Mouse (Mus musculus) forebrain, embryonic 10.5 days (tissue): ENCODE measurements around the gene Atp8a2. TPM values are rescaled to one million over a fixed set of nuclear protein-coding genes. Genes with fewer than 3 reads are reported as not detected.

Experiments
- DNase-seq: peaks from one replicate; pipeline ENCODE4 v3.0.0-alpha.2; 2017; ENCODE audit warnings: low spot score; ENCODE audit errors: extremely low spot score
- H3K27ac ChIP-seq: fragments of 300-500 bp; sonication (generic); 2 replicates; pipeline ENCODE4 v1.5.1; 2016; ENCODE audit warnings: mild to moderate bottlenecking
- H3K27me3 ChIP-seq: fragments of 300-500 bp; sonication (generic); 2 replicates; pipeline ENCODE4 v1.6.1; 2016; ENCODE audit warnings: mild to moderate bottlenecking; ENCODE audit not compliant: poor library complexity, severe bottlenecking
- H3K36me3 ChIP-seq: fragments of 300-500 bp; sonication (generic); replicated peaks from 2 replicates; pipeline ENCODE4 v1.6.1; 2016; ENCODE audit warnings: mild to moderate bottlenecking, moderate library complexity
- H3K4me1 ChIP-seq: fragments of 300-500 bp; sonication (generic); 2 replicates; pipeline ENCODE4 v1.6.1; 2016
- H3K4me3 ChIP-seq: fragments of 300-500 bp; sonication (generic); 2 replicates; pipeline ENCODE4 v1.5.1; 2016; ENCODE audit warnings: mild to moderate bottlenecking, moderate library complexity
- H3K9me3 ChIP-seq: fragments of 300-500 bp; sonication (generic); 2 replicates; pipeline ENCODE4 v1.6.1; 2016; ENCODE audit warnings: mild to moderate bottlenecking, moderate library complexity
- WGBS: fragments of 180-500 bp; shearing (Covaris S2); methylation state at CpG from one replicate; pipeline ENCODE4 v1.1.7; 2016; 5-methylcytosine and 5-hydroxymethylcytosine counted together
- polyA plus RNA-seq: library from polyadenylated mRNA; unstranded; fragments of >200 nt; fragmentation: Nextera tagmentation; extraction: Ambion mirVana; gene quantifications from 2 replicates; pipeline ENCODE4 v1.2.1, GENCODE M21; 2016

Gene Atp8a2
- polyA plus RNA-seq, 1 experiment from 2014 or later: 2.8 TPM

- H3K36me3 ChIP-seq: no peaks in the 10 kb centered on the region
- DNase-seq: no peak
These were observed 390.1 kb downstream of the Atp8a2 start for GRCm38 (mm10) chr14:59806910-59807309.

DNA sequence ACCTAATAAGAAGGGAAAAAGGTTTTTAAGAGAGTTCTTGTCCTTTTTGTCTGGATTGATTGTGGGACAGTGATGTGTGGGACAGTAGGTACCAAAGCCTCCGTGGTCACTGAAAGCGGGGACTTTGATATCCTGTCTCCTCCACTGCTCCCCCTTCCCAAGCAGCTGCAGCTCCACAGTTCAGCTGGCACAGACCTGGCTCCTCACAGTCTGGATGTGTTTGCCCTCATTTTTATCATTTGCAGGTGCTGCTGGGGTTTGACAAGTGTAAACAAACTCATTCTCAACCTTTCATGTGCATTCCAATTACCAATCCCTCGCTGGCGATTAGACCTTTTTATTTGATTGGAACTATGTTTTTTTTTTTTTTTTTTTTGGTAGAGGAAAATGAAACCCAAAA is 390.8 kb downstream of the Atp8a2 start:
- DNase-seq: no peak
- 70% methylated on average over 4 of the region's 4 CpGs for WGBS

More at GRCm38 (mm10) chr14:59806910-59807309, 390.1 kb downstream of the Atp8a2 start:
- WGBS: 77% methylated on average over 4 of the region's 4 CpGs
- no peak overlapping the region for H3K4me3 ChIP-seq
- H3K4me1 ChIP-seq: peaks cover 15% of the 10 kb centered on the region
- H3K27me3 ChIP-seq: no peaks in the 10 kb centered on the region
- H3K27ac ChIP-seq: peak overlapping the region; percentile 46; the same call in 1 of the 2 replicates
- H3K9me3 ChIP-seq: 0 out of 2 replicates have a peak, but pooled peaks cover 6% of the 10 kb centered on the region

GRCm38 (mm10) chr14:59805683-59806082 is 391.3 kb downstream of the Atp8a2 start:
- Histone ChIP-seq H3K9me3 (0 out of 2 replicates have a peak, but pooled peaks cover 6% of the 10 kb centered on the region), H3K4me1 (peaks cover 15% of the 10 kb centered on the region), H3K27ac (no peak overlapping the region), H3K36me3 (no peaks in the 10 kb centered on the region), H3K27me3 (no peaks in the 10 kb centered on the region), H3K4me3 (no peak overlapping the region)
- WGBS: 77% methylated on average over 7 of the region's 7 CpGs
- DNase-seq: no peak

More for the DNA sequence above, 390.8 kb downstream of the Atp8a2 start:
- Histone ChIP-seq H3K36me3 (no peaks in the 10 kb centered on the region), H3K4me3 (no peak overlapping the region), H3K27me3 (no peaks in the 10 kb centered on the region), H3K27ac (no peak overlapping the region), H3K4me1 (peaks cover 15% of the 10 kb centered on the region), H3K9me3 (0 out of 2 replicates have a peak, but pooled peaks cover 6% of the 10 kb centered on the region)

GRCm38 (mm10) chr14:59801961-59802599 is 394.9 kb downstream of the Atp8a2 start:
- Histone ChIP-seq H3K4me1 (peaks cover 14% of the 10 kb centered on the region), H3K4me3 (no peak overlapping the region), H3K27me3 (no peaks in the 10 kb centered on the region), H3K27ac (no peak overlapping the region), H3K36me3 (no peaks in the 10 kb centered on the region), H3K9me3 (0 out of 2 replicates have a peak, but pooled peaks cover 6% of the 10 kb centered on the region)
- 82% methylated on average over 8 of the region's 8 CpGs for WGBS
- DNase-seq: no peak

DNA sequence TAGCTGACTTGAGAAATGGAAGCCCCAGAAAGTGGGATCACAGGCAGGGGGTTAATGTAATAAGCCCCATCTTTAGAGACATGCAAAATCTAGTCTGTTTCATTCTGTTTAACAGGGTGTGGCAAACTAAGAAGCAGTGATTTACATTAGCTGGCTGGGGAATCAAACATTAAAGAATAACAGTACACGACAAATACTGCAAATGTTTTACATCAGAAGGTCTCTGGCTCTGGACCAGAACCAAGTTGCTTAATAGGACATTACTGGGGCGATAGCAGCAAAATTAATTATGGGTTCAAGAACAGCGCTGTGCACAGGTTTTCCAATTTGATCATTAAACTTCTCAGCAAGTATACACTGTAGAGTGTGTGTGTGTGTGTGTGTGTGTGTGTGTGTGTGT is 397.5 kb downstream of the Atp8a2 start:
- Histone ChIP-seq H3K27ac (no peak overlapping the region), H3K27me3 (no peaks in the 10 kb centered on the region), H3K9me3 (0 out of 2 replicates have a peak, but pooled peaks cover 6% of the 10 kb centered on the region), H3K36me3 (no peaks in the 10 kb centered on the region), H3K4me3 (no peak overlapping the region), H3K4me1 (no peaks in the 10 kb centered on the region)
- 90% methylated on average over 3 of the region's 3 CpGs for WGBS
- no peak for DNase-seq

GRCm38 (mm10) chr14:59793841-59794240 is 403.1 kb downstream of the Atp8a2 start:
- Histone ChIP-seq H3K4me3 (no peak overlapping the region), H3K4me1 (peaks cover 3% of the 10 kb centered on the region; the same call in 1 of the 2 replicates), H3K36me3 (no peaks in the 10 kb centered on the region), H3K9me3 (no peaks in the 10 kb centered on the region), H3K27me3 (no peaks in the 10 kb centered on the region), H3K27ac (no peak overlapping the region)
- WGBS: 65% methylated on average over 10 of the region's 10 CpGs
- no peak for DNase-seq

DNA sequence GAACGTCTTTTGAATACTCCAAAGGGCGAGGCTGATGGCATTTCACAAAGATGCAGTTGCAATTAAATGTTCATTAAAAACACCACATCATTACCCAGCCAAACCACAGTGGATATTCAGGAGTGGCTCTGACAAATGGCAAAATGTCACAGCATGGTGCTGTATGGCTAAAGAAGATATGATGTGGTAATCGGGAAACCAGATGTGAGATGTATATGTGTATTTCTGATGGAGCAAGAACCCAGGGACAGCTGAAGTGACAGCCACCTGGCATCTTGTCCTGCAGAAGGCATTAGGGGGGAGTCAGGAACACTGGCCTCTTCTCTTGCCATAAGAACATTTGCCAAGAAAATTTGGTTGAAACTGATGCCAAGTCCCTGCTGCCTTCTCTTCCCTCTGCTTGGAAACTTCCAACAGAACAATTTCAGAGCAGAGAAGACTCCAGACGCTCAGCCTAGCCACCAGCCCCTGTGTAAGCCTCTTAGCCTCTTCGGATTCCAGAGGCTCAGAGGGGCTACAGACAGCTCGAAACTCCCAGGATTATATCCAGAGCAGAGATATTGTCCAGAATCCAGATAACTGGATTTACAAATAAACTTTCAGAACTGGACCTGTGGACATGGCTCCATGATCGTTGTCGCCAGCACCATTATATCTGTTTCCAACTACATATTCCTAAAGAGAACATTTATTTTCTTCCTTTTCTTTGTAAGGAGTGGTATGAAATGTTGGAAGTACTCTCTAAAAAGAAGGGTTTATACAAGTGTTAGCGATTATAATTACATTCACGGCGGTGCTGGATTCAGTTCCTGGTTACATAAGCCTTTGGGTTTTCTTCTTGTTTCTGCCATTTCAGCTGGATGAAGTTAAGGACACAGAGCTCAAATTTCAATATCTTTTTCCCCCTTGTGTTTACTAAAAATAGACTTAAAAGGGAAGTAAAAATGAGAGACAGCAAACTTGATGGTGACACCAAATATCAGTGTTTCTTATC is 413.3 kb downstream of the Atp8a2 start:
- WGBS: 86% methylated on average over 11 of the region's 11 CpGs
- no peak for DNase-seq
- Histone ChIP-seq H3K27ac (no peak overlapping the region), H3K27me3 (no peaks in the 10 kb centered on the region), H3K36me3 (no peaks in the 10 kb centered on the region), H3K4me3 (no peak overlapping the region), H3K4me1 (no peaks in the 10 kb centered on the region), H3K9me3 (no peaks in the 10 kb centered on the region; the same call in 1 of the 2 replicates)

DNA sequence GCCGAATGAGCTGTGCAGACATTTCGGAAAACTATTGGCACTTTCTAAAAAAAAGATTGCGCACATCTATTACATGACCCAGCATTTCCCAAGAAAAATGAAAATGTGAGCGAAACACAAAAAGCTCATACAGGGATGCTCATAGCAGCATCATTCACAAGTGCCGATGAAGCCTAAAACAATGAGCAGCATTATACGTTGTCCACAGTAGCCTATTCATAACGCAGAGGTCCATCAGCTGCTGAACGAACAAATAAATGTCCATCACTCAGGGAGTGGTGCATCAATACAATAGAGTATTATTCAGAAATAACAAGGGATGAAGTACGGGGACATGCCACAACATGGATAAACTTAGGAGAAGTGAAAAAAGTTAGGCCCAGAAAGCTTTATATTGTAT is 416.6 kb downstream of the Atp8a2 start:
- no peak overlapping the region for H3K4me3 ChIP-seq
- H3K27ac ChIP-seq: no peak overlapping the region
- 79% methylated on average over 9 of the region's 9 CpGs for WGBS
- no peaks in the 10 kb centered on the region for H3K27me3 ChIP-seq
- H3K4me1 ChIP-seq: no peaks in the 10 kb centered on the region
- no peaks in the 10 kb centered on the region; the same call in 1 of the 2 replicates for H3K9me3 ChIP-seq
- no peaks in the 10 kb centered on the region for H3K36me3 ChIP-seq
- DNase-seq: no peak

DNA sequence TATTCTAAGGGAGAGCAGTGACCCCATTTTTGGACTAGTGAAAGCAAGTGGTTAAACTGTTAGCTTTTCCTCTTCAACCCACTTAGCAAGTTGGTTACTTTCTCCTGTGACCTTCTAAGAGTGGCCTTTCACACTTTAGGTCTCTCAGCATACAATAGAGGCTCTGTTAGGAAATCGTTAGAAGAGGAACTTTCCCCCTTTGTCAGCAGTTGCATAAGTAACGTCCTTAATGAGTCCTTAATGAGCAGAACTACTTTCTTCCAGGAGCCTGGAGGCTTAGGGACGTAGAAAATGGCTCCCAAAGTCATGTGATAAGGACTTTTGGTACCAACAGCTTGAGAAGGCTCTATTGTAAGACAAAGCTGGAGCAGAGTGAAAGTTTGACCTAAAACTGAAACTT is 434.8 kb downstream of the Atp8a2 start:
- 22% methylated on average over 3 of the region's 3 CpGs for WGBS
- H3K27ac ChIP-seq: no peak overlapping the region
- H3K27me3 ChIP-seq: peaks cover 62% of the 10 kb centered on the region

DNA sequence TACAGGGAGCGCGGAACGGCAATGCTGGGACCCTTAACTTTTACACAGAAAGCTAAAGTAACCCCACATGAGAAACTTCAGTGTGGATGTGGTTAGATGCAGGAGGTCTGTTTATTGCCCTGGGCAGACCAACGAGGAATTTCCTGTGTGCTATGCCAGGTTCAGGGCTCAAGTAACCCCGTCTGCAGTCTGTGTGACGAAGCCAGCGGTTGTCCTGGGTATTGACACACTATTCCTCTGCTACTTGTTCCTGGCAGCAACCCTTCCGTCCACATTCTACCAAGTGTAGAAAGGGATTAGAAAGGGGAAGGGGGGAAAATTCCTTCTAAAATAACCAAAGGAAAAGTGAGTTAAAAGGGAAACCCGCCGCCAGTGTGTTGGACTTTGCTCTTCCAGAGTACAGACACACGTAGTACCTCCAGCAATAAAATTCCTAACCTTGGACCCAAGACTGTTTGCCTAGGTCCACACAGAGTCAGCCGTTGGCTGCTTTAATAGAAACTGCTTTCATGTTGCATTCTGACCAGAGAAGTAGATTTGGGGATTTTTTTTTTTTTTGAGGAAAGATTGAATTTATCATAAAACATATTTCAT is 437.0 kb downstream of the Atp8a2 start:
- Histone ChIP-seq H3K9me3 (no peaks in the 10 kb centered on the region), H3K36me3 (no peaks in the 10 kb centered on the region), H3K4me3 (no peak overlapping the region), H3K4me1 (peaks cover 50% of the 10 kb centered on the region), H3K27ac (peak overlapping the region; percentile 49; the same call in 1 of the 2 replicates), H3K27me3 (peaks cover 73% of the 10 kb centered on the region)
- 76% methylated on average over 12 of the region's 12 CpGs for WGBS
- DNase-seq: no peak

More for the DNA sequence above, 434.8 kb downstream of the Atp8a2 start:
- H3K36me3 ChIP-seq: no peaks in the 10 kb centered on the region
- DNase-seq: no peak
- no peaks in the 10 kb centered on the region for H3K9me3 ChIP-seq
- peaks cover 54% of the 10 kb centered on the region for H3K4me1 ChIP-seq
- no peak overlapping the region for H3K4me3 ChIP-seq

DNA sequence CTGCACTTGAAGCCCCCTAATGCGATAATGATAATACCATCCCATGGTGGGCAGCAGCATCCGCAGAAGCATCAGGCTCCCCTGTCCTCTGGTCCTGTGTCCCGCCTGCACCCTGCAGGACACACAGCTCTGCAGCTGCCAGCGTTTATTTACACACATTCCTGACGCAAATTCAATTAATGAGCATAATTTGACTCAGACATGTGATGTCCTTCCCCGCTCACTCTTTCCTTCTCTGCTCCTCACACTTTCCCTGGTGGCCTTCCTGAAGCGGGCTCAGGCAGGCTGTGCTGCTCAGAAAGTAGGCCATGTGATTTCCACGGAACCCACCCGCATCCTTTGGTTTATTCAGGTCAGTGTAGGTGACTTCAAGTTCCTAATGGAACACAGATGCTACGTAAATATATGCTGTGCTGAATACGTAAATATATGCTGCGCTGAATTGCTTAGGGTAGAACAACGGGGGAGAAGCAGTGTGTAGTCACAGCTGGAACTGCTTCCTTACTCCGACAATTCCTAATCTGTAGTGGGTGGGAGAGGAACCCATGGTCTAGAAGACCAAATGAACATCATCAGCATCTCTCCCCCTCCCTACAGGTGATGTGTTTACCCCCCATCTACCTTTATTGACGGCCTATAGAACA is 437.7 kb downstream of the Atp8a2 start:
- WGBS: 73% methylated on average over 15 of the region's 15 CpGs
- DNase-seq: no peak
- Histone ChIP-seq H3K36me3 (no peaks in the 10 kb centered on the region), H3K4me3 (no peak overlapping the region), H3K4me1 (peaks cover 44% of the 10 kb centered on the region), H3K27ac (peak overlapping the region; percentile 49; the same call in 1 of the 2 replicates), H3K9me3 (no peaks in the 10 kb centered on the region), H3K27me3 (peaks cover 76% of the 10 kb centered on the region)

DNA sequence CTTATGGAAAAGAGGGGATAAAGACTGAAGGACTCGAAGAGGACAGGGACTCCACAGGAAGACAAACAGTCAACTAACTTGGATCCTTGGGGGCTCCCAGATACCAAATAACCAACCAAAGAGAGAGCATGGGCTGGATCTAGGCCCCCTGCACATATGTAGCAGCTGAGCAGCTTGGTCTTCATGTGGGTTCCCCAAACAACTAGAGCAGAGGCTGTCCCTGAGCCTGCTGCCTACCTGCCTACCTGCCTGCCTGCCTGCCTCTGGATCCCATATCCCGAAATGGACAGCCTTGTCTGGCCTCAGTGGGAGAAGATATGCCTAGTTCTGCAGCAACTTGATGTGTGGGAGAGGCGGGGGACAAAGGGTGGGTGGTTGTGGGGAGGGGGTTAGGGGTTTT is 444.6 kb downstream of the Atp8a2 start:
- H3K9me3 ChIP-seq: no peaks in the 10 kb centered on the region
- H3K27ac ChIP-seq: no peak overlapping the region
- H3K27me3 ChIP-seq: peaks cover 66% of the 10 kb centered on the region
- DNase-seq: no peak
- H3K36me3 ChIP-seq: no peaks in the 10 kb centered on the region
- 86% methylated on average over 3 of the region's 3 CpGs for WGBS
- no peak overlapping the region for H3K4me3 ChIP-seq
- H3K4me1 ChIP-seq: peaks cover 13% of the 10 kb centered on the region
